Mouse (Mus musculus) layer of hippocampus, postnatal 36 days (tissue): ENCODE measurements around the gene Tbx21. TPM values are rescaled to one million over a fixed set of nuclear protein-coding genes. Genes with fewer than 3 reads are reported as not detected.
A peak's percentile ranks its signal among the peaks of the same experiment; 100 is the strongest.

Experiments used
- DNase-seq, 2 experiments: peaks; one replicate each; pipeline ENCODE4 v3.0.0; 2022
- total RNA-seq, 2 experiments: library from RNA; stranded (reverse); gene quantifications; 2 replicates each; pipeline ENCODE4 v1.2.3; 2021

Gene Tbx21
- total RNA-seq, 2 experiments from 2014 or later: 0.15 TPM; not detected in 1

DNA sequence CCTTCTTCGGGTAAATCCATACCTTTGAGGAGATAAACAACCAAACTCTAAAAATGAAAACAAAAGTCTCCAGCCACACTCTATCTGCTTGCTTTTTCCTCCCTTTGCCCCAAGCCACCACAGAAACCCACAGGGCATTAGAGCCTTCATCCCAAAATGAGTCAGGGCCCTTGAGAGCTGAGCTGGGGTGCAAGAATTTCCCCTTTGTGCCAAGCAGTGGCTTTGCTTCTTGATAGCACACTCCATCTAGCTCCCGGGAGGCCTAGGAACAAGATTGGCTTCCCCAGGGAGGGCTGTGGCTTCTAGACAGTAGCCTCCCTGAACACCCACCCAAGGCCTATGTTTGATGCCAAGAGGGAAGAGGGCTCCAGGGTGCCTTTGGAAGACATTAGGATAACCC, 16.6 kb upstream of the Tbx21 start:
- no peak for DNase-seq

DNA sequence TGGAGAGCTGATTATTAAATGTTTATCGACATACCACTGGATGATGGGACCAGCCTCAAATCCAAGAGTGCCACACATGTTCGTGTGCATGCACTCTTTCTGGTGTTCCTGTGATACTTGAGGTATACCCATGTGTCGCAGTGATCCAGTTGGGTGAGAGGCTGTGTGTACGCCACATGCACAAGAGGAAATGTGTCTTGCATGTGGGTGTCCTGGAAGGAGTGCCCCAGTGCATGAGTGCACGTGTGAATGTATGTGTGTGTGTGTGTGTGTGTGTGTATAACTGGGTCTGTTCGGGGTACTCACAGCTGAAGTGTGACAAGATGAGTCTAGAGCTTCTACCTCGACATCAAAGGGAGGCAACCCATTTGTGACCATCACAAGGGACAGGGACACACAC, 15.2 kb upstream of the Tbx21 start:
- no peak for DNase-seq

DNA sequence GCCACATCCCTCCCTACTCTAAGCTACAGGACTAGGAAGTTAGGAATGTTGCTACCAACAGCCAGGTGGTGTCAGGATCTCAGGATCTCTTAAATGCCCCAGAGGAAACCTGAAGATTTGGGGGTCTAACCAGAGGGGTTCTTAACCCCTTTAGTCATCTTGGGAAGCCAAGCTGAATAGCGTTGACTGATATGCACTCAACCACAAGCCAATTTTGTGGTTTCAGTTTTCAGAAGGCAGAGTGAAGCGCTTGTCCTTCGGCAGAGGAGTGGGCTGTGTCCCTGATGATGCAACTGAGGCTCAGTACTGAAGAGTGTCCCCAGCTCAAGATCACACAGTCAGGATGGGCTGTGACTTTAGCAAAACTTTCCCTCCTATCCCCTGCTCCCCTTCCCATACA, 13.8 kb upstream of the Tbx21 start:
- DNase-seq: no peak

DNA sequence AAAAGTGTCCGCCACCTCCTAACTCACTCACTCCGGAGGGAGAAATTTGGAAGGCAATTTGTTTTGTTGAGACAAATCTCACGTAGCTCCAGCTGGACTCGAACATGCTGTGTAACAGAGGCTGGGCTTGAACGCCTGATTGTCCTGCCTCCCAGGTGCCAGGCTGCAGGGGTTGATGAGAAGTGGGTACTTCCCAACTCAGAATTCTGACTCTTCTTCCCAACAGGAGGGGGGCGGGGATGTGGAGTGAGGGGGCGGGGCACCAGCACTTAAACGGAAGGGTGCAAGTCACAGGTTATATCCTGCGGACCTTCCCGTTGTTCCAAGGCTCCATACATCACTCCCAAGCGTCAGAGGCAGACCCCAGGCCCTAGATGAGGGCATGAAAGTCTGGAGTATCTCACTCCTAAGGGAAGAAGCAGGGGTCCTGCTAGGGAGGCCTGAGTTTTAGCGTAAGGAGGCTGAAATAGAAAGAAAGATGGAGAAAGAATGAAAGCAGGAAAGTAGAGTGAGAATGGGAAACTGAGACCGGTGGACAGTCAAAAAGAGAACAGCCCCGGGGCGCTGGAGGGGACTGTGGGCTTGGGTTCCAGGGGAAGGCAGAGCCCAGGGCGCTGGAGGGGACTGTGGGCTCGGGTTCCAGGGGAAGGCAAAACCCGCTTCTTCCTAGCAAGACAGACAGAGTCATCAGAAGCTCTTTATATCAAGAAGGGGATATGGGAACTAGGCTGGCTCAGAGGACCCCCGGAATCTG, 12.5 kb upstream of the Tbx21 start:
- no peak for DNase-seq

DNA sequence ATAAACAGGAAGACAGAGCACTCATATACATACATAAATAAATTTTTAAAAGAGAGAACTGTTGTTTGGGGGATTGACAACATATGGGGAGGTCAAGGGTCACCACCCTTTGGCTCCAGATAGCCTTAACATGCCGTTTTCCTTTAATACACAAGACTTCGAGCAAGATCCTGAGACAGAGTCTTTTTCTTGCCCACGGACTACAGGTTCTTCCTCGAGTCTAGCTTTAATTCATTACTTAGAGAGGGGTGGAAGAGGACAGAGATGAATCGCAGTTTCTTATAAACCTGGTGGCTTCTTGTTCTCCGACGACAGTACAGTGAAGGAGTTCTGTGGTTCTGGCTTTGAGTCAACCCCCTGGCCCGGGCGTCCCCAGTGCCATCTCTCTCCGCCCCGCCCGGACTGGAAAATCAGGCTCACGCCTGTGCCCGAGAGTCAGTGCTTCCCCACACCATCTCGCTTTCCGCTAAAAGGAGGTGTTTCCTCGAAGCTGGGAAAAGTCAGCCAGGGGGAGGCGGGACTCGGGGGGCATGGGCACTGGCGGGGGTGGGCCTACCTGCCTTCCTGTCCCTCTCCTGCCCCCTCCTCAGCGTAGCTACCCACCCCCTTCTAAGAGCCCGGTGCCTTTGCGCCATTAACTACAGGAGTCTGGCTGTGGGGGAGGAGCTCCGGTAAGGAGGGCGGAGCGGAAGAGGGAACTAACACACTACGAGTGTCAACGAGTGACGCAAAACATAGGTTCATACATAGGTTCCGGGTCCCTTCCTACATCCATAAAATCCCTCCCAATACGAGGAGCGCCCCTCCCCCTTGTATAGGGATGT, 11.7 kb upstream of the Tbx21 start:
- DNase-seq: no peak

DNA sequence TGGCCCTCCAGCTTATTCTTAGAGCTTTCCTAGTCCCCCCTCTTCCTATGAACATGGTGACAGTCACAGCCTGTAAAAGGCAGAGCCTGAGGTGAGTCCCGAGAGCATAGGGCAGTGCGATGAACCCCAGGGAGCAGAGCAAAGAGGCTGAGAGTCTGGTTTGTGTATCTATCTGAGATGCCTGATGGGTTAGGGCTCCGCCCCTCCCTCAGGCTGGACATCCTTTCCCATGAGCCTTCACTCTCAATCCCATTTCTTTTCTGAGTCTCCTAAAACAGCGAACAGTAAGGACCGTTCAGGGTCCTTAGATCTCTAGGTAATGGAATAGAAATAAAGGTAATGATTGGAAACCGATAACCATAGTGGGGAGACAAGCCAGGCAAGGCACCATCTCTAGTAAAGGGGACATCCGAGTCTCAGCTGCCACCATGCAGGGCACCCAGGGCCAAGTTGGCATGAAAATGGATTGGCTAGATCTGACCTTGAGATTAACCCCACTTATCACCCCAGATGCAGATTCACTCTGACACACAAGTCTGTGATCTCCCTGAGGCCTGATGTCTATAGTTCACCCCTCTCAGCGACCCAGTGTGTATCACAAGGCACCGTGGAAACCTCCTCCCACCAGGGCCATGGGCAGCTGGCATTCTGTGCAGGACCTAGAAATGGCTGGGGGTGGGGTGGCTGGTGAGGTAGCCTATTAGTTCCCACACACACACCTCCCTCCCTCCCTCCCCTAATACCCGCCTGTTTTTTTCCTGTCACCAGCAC, 9.3 kb upstream of the Tbx21 start:
- DNase-seq: no peak

DNA sequence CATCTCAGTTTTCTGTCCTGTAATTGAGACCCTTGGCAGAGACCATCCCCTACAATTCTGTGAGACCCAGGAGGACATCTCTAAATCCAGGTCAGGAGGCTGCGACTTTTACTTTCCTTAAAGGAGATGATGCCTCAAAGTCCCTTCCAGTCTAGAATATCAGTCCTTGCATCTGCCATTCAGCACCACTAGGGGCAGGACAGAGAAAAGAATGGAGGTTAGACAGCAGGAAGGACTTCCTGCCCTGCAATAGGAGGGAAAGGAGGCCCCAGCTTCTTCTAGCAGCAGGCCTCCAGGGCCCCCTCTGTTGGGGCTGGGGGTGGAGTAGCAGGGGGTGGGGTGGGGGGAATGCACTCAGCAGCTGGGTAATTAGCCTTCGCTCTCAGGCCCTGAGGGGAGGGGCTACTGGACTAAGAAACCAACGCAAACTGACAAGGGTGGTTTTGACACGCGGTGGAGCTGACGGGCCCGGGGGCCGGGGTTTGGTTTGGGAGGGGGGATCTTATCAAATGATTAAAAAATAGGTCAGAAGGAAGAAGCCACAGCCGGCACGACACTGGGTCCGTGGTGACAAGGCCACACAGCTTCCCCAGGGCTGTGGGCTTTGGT, 8.3 kb upstream of the Tbx21 start:
- DNase-seq: no peak

DNA sequence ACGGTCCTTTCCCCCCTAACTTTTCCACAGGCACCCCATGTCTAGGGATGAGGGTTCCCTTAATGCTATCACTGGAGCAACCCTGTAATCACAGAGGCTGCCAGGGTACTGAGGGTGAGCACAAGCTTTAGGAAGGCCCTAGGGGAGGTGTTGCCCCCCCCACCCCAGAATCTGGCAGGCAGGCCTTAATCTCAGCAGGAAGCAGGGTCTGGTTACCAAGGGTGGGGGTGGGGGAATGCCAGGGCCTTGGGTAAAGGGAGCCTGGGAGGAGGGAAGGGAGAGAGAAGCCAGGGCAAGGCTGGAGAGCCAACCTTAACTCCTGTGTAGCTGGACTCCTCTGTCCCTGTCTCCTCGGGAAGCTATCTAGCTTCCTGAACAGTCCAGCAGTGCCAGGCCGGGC, 5.5 kb upstream of the Tbx21 start:
- no peak for DNase-seq

DNA sequence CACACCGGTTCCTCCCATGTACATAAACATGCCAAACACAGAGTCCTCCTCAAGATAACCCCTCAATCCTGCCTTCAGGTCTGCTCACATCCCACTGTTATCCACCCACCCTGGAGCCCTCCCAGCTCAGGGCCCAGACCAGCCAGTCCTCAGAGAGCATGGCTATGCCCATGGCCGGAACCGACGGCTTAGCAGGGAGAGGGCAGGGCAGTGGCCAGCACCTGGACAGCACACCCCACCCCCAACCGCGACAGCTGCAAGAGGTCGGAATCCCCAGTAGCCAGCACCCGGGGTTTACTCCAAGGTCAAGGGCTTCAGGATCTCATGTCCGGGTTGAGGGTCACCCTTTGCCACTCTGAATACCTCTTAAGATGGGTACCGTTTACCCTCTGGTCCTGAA, 5.1 kb upstream of the Tbx21 start:
- DNase-seq: no peak

DNA sequence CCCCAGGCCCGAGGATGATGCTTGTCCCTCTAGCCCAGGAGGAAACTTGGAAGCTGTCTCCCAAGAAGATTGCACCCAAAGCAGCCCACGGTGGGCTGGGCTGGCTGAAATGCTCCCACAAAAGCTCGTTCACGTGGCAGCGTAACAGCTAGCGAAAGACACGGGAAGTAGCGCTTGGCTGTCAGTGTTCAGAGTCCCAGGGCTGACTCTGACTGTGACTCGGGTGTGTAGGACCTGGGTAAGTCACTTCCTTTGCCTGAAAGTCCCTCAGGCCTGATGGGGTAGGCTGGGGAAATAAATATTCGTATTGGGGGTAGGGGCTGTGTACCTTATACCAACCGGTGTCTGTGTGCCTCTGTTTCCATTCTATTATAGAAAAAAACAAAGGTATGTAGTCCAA, 666 bp upstream of the Tbx21 start:
- no peak for DNase-seq

DNA sequence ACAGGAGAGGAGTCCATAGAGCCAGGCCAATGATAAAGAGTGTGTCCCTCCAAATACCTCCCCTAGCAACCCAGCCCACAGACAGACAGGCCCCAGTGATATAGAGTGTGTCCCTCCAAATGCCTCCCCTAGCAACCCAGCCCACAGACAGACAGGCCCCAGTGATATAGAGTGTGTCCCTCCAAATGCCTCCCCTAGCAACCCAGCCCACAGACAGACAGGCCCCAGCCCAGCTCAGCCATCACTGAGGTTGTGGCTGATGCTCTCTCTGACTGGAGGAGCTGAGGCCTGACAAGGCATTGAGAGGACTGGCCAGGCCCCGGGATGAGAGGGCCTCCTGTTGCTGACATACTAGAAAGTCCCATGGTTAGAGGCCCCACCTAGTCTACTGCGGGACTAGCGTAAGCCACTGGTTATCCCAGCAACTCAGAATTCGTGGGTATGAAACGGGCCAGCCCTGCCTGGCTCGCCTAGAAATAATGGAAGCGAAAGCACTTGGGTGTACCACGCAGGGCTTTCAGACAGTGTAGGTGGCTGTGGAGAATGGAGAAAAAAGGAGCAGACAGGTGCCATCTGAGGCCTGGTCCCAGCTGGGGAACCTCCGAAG, 2.5 kb downstream of the Tbx21 start:
- DNase-seq: no peak

DNA sequence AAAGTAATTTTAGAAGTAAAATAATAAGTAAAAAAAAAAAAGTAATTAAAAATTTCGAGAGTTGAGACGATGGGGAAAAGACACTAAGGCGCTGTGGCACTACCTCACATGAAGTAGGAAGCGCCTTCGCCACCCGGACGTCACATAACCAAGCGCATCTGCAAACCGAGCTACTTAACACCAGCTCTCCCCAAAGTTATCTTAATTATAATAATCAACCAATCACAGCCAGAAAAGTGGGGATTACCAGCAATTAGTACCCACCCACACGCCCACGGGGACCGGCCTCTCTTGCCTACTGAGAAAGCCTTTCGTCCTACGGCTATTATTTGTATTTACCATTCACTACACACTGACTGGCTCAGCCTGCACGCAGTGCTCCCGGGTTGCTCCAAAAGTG, 6.2 kb downstream of the Tbx21 start:
- no peak for DNase-seq

DNA sequence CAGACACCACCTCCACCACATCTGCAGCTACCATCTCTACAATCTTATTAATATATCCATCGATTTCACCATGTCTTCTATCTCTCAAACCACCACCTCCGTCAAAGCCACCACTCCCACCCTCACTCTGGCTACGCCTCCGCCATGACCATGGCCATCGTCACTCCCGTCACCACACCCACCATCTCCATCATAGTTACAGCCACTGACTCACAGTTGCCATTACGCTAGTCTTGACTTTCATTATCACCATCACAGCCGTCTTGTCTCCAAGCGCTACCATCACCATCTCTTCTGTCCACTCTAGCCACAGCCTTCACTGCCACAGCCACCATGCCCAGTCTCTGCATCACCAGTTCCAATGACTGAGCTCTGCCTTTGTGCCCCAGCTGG, 11.0 kb downstream of the Tbx21 start:
- DNase-seq: no peak

DNA sequence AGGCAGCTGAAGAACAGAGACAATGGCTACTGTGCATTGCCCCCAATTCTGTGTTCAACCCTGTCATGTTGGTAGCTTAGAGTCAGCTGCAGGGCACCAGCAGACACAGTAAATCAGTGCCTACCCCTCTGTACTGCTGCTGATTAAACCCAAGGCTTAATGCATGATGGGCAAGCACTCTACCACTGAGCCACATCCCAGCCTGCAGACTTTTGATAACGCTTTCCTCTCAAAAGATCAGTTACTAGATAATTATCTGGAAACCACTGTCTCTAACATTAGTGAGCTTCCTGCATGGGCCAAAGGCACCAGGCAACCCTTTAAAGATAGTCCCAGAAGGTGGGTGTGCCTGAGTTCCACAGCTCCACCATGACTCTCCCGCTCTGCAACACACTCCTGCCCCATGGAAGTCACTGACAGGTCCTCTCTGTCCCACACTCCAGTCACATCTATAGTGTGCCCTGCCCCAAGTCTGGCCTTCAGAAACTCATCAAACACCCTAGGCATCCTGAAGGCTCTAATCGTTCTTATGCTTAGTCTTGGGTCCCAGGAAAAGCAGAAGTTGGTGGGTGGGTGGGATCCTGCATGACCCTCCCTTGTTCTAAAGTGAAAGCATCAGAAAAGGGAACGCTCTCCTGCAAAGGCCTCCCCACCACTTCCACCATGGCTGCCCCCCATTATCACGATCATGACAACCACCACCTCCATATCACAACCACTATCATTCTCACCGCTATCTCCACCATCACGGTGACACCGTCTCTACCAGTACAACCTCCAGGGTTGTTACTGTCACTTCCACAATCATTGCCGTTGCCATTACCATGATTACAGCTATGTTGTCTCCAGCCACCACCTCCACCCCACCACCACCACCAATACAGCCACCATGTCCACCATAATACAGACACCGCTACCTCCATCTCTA, 11.7 kb downstream of the Tbx21 start:
- no peak for DNase-seq

DNA sequence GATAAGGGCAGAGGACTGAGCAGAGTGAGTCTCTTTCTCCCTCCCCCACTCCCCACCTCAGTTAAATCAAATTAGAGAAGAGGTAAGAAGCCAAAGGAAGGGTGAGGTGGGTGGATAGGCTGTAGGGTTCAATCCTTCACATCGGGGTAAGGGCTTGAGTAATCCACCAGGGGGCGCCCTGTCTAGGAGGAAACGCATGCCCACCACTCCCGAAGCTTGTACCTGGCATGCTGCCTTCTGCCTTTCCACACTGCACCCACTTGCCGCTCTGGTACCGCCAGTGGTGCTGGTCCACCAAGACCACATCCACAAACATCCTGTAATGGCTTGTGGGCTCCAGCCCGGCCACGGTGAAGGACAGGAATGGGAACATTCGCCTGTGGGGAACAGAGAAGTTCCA, 13.4 kb downstream of the Tbx21 start:
- peak; percentile 27 to 32 for DNase-seq

DNA sequence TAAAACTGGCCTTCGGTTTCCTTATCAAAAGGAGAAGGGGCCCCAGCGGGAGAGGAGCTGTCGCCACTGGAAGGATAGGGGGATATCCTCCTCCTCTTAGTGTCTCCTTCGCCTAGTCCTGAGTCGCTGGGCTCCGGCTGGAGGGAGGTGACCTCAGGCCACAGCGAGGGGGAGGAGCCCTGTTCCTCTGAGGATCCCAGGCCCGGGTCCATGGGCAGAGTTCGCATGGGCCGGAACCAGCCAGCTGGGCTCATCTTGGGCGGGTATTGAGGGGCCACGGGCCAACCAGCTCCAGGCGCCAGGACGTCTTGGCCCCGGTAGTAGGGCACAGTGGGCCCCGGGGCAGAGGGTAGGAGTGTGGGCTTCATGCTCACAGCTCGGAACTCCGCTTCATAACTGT, 16.3 kb downstream of the Tbx21 start:
- DNase-seq: no peak

DNA sequence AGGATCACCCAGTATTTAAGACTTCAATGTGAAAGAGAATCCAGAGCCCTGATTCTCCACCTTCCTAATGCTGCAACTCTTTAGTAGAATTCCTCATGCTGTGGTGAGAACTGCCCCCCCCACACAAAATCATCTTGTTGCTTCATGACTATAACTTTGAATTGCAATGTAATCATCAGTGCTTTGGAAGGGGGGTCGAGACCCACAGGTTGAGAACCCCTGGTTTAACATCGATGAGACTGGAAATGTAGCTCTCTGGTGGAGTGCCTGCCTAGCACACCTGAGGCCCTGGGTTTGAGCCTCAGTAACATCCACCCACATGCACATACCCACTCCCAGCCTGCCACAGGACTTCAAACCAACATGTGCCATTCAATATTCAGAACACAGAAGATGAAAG, 20.5 kb downstream of the Tbx21 start:
- DNase-seq: no peak

DNA sequence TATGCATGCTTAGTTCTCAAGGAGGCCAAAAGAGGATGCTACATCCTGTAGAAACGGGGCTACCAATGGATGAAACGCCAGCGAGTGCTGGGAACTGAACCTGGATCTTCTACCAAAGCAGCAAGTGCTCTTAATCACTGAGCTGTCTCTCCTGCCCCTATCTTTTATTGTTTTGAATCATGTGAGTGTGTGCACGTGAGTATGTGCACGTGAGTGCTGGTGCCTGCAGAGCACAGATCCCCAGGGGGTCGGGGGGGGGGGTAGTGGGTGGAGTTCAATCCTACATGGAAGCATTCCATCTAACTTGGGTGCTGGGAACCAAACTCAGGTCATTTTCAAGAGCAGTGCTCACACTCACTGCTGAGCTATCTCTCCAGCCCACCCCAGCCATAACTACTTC, 28.8 kb downstream of the Tbx21 start:
- no peak for DNase-seq

DNA sequence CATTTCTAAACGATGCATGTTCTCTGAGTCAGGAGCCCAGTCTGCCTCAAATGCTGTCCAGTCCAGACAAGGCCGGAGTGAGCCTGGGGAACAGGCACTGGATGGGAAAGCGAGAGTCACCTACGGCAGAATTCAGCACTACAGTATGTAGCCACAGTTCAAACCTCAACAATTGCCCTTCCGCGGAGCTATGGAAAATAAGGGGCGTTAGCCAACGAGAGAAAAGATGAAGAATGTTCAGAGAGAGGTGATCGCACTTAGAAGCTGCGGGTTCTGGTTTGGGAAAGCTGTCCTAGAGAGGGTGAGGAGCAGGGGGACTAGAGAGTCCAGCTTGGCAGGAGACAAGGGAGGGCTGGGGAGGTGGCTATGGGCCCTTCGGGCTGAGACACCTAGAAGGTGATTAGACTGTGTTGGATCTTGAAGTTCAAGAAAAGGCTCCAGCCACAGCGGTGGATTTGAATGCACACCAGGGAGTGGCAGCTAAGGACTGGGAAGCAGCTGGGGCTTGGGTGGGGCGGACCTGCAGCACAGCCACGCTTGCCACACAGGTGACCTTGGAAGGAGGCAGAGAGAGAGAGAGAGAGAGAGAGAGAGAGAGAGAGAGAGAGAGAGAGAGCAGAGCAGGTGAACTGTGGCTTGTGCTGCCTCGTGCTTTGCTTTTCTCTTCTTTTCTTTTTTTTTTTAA, 30.2 kb downstream of the Tbx21 start:
- no peak for DNase-seq

DNA sequence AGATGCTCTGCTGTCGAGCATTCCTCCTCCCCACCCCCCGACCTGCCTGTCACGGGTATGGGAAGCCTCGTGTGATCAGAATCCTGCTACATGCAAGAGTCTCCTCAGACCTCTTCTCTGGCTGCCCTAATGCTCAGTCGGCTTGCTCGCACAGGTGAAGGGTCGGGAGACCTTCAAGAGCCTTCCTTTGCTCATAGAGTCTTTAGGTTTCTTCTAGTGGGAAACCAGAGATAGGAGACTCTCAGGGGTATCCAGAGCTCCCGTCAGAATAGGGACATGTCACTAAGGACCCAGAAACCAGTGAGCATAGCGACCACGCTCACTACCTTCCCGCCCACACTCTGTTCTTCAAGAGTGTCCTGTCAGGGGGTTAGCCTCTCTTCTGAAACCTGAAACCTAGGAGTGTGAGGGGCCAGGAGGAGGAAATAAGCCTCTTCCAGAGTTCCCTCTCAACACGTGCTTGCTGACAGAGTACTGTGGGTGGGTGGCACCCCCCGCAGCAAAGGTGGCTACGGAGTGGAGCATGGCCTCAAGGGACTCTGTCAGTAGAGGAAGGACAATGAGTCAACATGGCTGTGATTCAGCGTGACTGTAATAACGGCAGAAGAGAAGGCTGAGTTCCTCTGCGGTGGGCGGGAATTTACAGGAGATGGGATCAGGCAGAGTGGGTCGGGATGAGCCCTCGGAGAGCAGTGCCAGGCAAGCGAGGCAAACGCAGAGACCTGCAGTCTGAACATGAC, 31.6 kb downstream of the Tbx21 start:
- DNase-seq: peak in 1 of 2 experiments; percentile 41
